Mouse (Mus musculus) right cerebral cortex, adult 18-20 months (tissue): ENCODE measurements around the gene Tmf1.

ENCODE experiments used
- DNase-seq: peaks from one replicate; pipeline ENCODE4 v3.0.0; 2022; ENCODE audit warnings: mixed read lengths

Tmf1 gene

DNA sequence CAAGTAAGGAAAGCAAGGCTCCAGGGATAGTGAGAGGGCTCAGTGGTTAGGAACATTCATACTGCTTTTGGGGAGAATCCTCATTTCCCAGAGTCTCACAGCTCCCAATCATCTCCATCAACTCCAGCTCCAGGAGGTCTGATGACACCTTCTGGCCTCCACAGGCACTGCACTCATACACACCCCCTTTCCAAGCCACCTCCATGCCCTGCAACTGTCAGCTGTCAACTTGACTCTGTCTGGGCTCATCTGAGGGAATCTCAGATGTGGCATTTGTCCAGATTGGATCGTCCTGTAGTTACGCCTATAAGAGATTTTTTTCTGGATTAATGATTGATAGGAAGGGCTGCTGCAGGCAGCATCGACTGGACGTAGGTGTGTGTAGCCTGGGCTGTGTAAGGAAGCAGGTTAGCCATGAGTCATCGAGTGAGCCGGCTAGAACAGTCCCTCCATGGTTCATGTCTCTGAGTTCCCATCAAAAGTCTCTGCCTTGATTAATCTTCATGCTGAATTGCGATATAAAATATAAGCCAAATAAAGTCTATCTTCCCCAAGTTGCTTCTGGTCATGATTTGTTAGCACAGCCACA, 74.6 kb downstream of the Tmf1 start:
- no peak for DNase-seq
